11 mouse cellular contexts compared by ENCODE assay signal in genomic region chr2:60345717-60346116, GRCm38 (mm10).
"Had no signal": no experiment of that assay in that cellular context is flagged by ENCODE, and none has a peak within 500 bp of the region (broad histone marks: within the 10 kb centered on the region; RNA-seq: fewer than 3 reads in every experiment).

No protein-coding gene starts in this region.

- H3K27me3 ChIP-seq: limb, embryonic 13.5 days had no signal

- DNase-seq: kidney, adult 18-20 months; kidney, postnatal 10 days; kidney, postnatal 4 days; left cerebral cortex, postnatal 4 days; lung, adult 18-20 months; thymus, postnatal 4 days had no signal

- H3K4me3 ChIP-seq: layer of hippocampus, adult 2 months; limb, embryonic 13.5 days; neural tube, embryonic 13.5 days had no signal

- H3K9ac ChIP-seq: limb, embryonic 13.5 days; liver, embryonic 14.5 days; neural tube, embryonic 13.5 days had no signal

- H3K36me3 ChIP-seq: limb, embryonic 13.5 days had no signal

- H3K9me3 ChIP-seq: limb, embryonic 13.5 days; neural tube, embryonic 13.5 days had no signal

- H3K27ac ChIP-seq: layer of hippocampus, adult 2 months; limb, embryonic 13.5 days; liver, embryonic 14.5 days; neural tube, embryonic 13.5 days; stomach, postnatal 0 days had no signal

- H3K4me2 ChIP-seq: limb, embryonic 13.5 days; neural tube, embryonic 13.5 days had no signal

- H3K4me1 ChIP-seq: limb, embryonic 13.5 days had no signal
